Mouse (Mus musculus) right cerebral cortex, postnatal 10 days (tissue): ENCODE measurements at regions not wholly inside any gene's neighbourhood (a gene's known extent, or its start where the extent isn't known, plus 50 kb on each side); places are given as distances from the start of the nearest gene placed in this dataset.
A peak's percentile ranks its signal among the peaks of the same experiment; 100 is the strongest.

Experiments
- DNase-seq, 2 experiments: peaks; one replicate each; pipeline ENCODE4 v3.0.0; 2021; ENCODE audit warnings: low spot score in 2 of 2

- no peak for DNase-seq
Observed at GRCm38 (mm10) chr15:56158726-56159125, 1318.7 kb downstream of the Slc22a22 start.

- peak in 1 of 2 experiments; percentile 22 for DNase-seq
Observed at GRCm38 (mm10) chr15:56139451-56139850, 1338.0 kb downstream of the Slc22a22 start.

- DNase-seq, result no peak
Observed at GRCm38 (mm10) chr15:56136420-56136970, 1340.9 kb downstream of the Slc22a22 start.

GRCm38 (mm10) chr15:56128029-56128428, 1349.4 kb downstream of the Slc22a22 start:
- DNase-seq, result no peak

- no peak for DNase-seq
Observed at GRCm38 (mm10) chr15:56119287-56120065, 1357.9 kb downstream of the Slc22a22 start.

GRCm38 (mm10) chr15:56108313-56108712, 1369.1 kb downstream of the Slc22a22 start:
- DNase-seq, result peak; percentile 26 to 56

GRCm38 (mm10) chr15:56107719-56108118, 1369.7 kb downstream of the Slc22a22 start:
- no peak for DNase-seq

GRCm38 (mm10) chr15:56100133-56100735, 1377.2 kb downstream of the Slc22a22 start:
- DNase-seq, result no peak

GRCm38 (mm10) chr15:56077838-56078567, 1399.4 kb downstream of the Slc22a22 start:
- no peak for DNase-seq

GRCm38 (mm10) chr15:56077081-56077480, 1400.3 kb downstream of the Slc22a22 start:
- DNase-seq, result no peak

GRCm38 (mm10) chr15:56076680-56077079, 1400.7 kb downstream of the Slc22a22 start:
- no peak for DNase-seq

- DNase-seq, result no peak
Observed at GRCm38 (mm10) chr15:56069511-56069910, 1407.9 kb downstream of the Slc22a22 start.

GRCm38 (mm10) chr15:56067214-56067613, 1410.2 kb downstream of the Slc22a22 start:
- no peak for DNase-seq

GRCm38 (mm10) chr15:56066540-56066939, 1410.9 kb downstream of the Slc22a22 start:
- DNase-seq, result no peak

- no peak for DNase-seq
Observed at GRCm38 (mm10) chr15:56065872-56066534, 1411.4 kb downstream of the Slc22a22 start.

- no peak for DNase-seq
Observed at GRCm38 (mm10) chr15:56062576-56062975, 1414.8 kb downstream of the Slc22a22 start.

GRCm38 (mm10) chr15:56061326-56061725, 1416.1 kb downstream of the Slc22a22 start:
- DNase-seq, result no peak

GRCm38 (mm10) chr15:56050716-56051115, 1426.7 kb downstream of the Slc22a22 start:
- DNase-seq, result no peak

GRCm38 (mm10) chr15:56047832-56048231, 1429.6 kb downstream of the Slc22a22 start:
- no peak for DNase-seq

- DNase-seq, result peak; percentile 71 to 79
Observed at GRCm38 (mm10) chr15:56046679-56047532, 1430.5 kb downstream of the Slc22a22 start.
